Mouse (Mus musculus) MEL-GATA-1-ER (cell line): Measurements from ENCODE around the gene Cdipt.
A peak's percentile ranks its signal among the peaks of the same experiment; 100 is the strongest.

ENCODE experiments used
- DNase-seq: peaks from one replicate; pipeline ENCODE4 v3.0.0-alpha.2; 2012; ENCODE audit warnings: low read depth; ENCODE audit errors: extremely low read depth

The Cdipt gene

GRCm38 (mm10) chr7:127024755-127025555, 49.2 kb downstream of the Cdipt start:
- peak; percentile 70 for DNase-seq

- DNase-seq, result no peak
These were observed 49.9 kb downstream of the Cdipt start for GRCm38 (mm10) chr7:127025556-127026160.

- DNase-seq, result no peak
These were observed 50.5 kb downstream of the Cdipt start for GRCm38 (mm10) chr7:127026161-127026600.

GRCm38 (mm10) chr7:127026616-127026983, 50.9 kb downstream of the Cdipt start:
- DNase-seq, result no peak

GRCm38 (mm10) chr7:127026984-127027726, 51.4 kb downstream of the Cdipt start, which contains the start of gene Maz:
TSS of gene Maz (minus strand) at chr7:127027037.
- peak; percentile 96 for DNase-seq

- DNase-seq, result no peak
These were observed 52.2 kb downstream of the Cdipt start for GRCm38 (mm10) chr7:127027885-127028284.
